Mouse (Mus musculus) ovary, adult 10 weeks (tissue): ENCODE results near the gene Fam174b. TPM values are rescaled to one million over a fixed set of nuclear protein-coding genes. Genes with fewer than 3 reads are reported as not detected.

Source experiments
- polyA plus RNA-seq: library from polyadenylated mRNA; stranded (reverse); fragments of 350-450 nt; fragmentation: Illumina TruSeq; extraction: RNeasy Lipid Tissue Mini Kit (QIAGEN cat#74804); gene quantifications from one replicate; pipeline ENCODE4 v1.2.3, GENCODE M21; 2014

Fam174b gene
- polyA plus RNA-seq: 8.5 TPM

DNA sequence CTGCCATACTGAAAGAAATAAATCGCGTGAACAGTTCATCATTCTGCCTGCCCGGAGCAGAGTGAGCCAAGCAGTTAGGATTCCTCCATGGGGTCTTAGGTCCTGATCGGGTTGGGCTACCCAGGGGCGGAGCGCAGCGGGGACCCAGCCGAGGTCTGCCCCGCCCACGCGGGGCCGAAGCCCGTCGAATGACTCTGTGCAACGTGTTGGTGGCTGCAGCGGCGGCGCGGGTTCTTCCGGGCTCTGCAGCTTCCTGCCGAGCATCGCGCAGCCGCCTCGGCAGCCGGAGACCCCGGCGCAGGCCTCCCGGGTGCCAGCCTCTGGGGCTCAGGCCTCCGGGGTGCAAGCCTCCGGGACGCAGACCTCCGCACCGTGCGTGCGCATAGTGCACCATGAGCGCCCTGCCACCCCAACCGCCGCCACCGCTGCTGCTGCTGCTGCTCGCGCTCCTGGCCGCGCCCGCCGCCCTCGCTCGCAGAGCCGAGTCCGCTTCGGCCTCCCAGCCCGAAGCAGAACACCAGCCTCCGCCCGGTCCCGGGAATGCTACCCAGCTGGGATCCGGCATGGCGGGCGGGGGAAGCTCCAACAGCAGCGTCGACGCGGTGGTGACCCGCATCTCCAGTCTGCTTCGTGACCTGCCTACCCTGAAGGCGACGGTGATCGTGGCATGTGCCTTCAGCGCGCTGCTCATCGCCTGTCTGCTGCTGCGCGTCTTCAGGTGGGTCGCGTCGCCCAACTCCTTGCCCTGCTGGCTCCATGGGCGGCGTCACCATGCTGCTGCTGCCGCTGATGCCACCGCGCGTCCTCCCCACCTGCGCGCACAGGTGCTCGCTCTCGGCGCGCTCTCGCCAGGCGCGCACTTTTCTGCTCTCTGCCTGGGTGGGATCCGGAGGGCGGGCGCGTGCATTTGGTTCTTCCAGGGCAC is at the start of gene Fam174b:
Gene Fam174b (plus strand): TSS at position 192 of the 925 bp plus-strand sequence.

Other genes starting within 250 kb of the Fam174b start
- gene Chd2, start 198.5 kb upstream of the Fam174b start, polyA plus RNA-seq: 41.9 TPM